Mouse (Mus musculus): ENCODE data around the gene Pitpnm1. TPM values are rescaled to one million over a fixed set of nuclear protein-coding genes. Genes with fewer than 3 reads are reported as not detected.
A peak's percentile ranks its signal among the peaks of the same experiment; 100 is the strongest.

Pitpnm1 gene
- polyA plus RNA-seq, 1 experiment from 2014 or later = 109 TPM

- in situ Hi-C loops (cut with MboI; ENCODE audit: low pct_unique_long_range_greater_than_20kb) = no loop called here
- H3K27me3 ChIP-seq = peaks cover 22% of the 10 kb centered on the region
- no peak for TF ChIP-seq CTCF (IDR thresholded peaks at IDR 0.05)
- ATAC-seq (no peak), DNase-seq (ENCODE audit: low read depth, low spot score) (no peak)
- CTCF ChIA-PET = interaction anchor here (1.1 to 6.1 kb wide), 3 partner anchors 13 to 31 kb away, joined by 3 to 31 read pairs (median 12); partner anchors contain the start of gene Cdk2ap2
- POLR2A ChIA-PET = no interaction called here
Observed at GRCm38 (mm10) chr19:4083316-4083715, 16.5 kb upstream of the Pitpnm1 start.

GRCm38 (mm10) chr19:4083826-4084225, 16.0 kb upstream of the Pitpnm1 start:
- ATAC-seq = no peak
- ChIA-PET POLR2A (no interaction called here), CTCF (interaction anchor here (1.1 to 6.1 kb wide), 5 partner anchors 11 to 36 kb away, joined by 3 to 31 read pairs (median 12); partner anchors contain the start of gene Cdk2ap2)
- TF ChIP-seq CTCF (IDR thresholded peaks at IDR 0.05) = no peak
- H3K27me3 ChIP-seq = peaks cover 22% of the 10 kb centered on the region
- no peak for DNase-seq (ENCODE audit: low read depth, low spot score)
- in situ Hi-C loops (cut with MboI; ENCODE audit: low pct_unique_long_range_greater_than_20kb) = no loop called here

- H3K27me3 ChIP-seq = peaks cover 21% of the 10 kb centered on the region
- ChIA-PET POLR2A (interaction anchor here (0.5 kb wide), 1 partner anchor 28 kb away, joined by 4 read pairs; no protein-coding TSS in a partner anchor), CTCF (interaction anchor here (0.6 to 6.1 kb wide), 6 partner anchors 9 to 122 kb away, joined by 3 to 31 read pairs (median 8); no protein-coding TSS in a partner anchor)
- DNase-seq (ENCODE audit: low read depth, low spot score) = no peak
- TF ChIP-seq CTCF (IDR thresholded peaks at IDR 0.05) = no peak
- ATAC-seq = no peak
- in situ Hi-C loops (cut with MboI; ENCODE audit: low pct_unique_long_range_greater_than_20kb) = loop anchor here (5.0 kb wide), 2 partner anchors 33 to 68 kb away; no protein-coding TSS in a partner anchor
Observed at GRCm38 (mm10) chr19:4084984-4085383, 14.8 kb upstream of the Pitpnm1 start.

- no peak for ATAC-seq
- in situ Hi-C loops (cut with MboI; ENCODE audit: low pct_unique_long_range_greater_than_20kb) = loop anchor here (5.0 kb wide), 2 partner anchors 34 to 69 kb away; no protein-coding TSS in a partner anchor
- CTCF ChIA-PET = interaction anchor here (1.0 to 6.1 kb wide), 5 partner anchors 18 to 73 kb away, joined by 3 to 31 read pairs (median 12); partner anchors contain the start of gene Ndufv1
- no peak for TF ChIP-seq CTCF (IDR thresholded peaks at IDR 0.05)
- POLR2A ChIA-PET = no interaction called here
- H3K27me3 ChIP-seq = peaks cover 21% of the 10 kb centered on the region
- DNase-seq (ENCODE audit: low read depth, low spot score) = no peak
Observed at GRCm38 (mm10) chr19:4086156-4086555, 13.6 kb upstream of the Pitpnm1 start.

GRCm38 (mm10) chr19:4087090-4087489, 12.7 kb upstream of the Pitpnm1 start:
- ChIA-PET CTCF (interaction anchor here (1.0 kb wide), 1 partner anchor 74 kb away, joined by 3 read pairs; the partner anchor contains the start of gene Ndufv1), POLR2A (no interaction called here)
- H3K27me3 ChIP-seq = peaks cover 16% of the 10 kb centered on the region
- TF ChIP-seq CTCF (IDR thresholded peaks at IDR 0.05) = no peak
- in situ Hi-C loops (cut with MboI; ENCODE audit: low pct_unique_long_range_greater_than_20kb) = loop anchor here (5.0 kb wide), 2 partner anchors 35 to 70 kb away; no protein-coding TSS in a partner anchor
- ATAC-seq (peak; percentile 14), DNase-seq (ENCODE audit: low read depth, low spot score) (no peak)

GRCm38 (mm10) chr19:4088146-4088545, 11.7 kb upstream of the Pitpnm1 start:
- DNase-seq (ENCODE audit: low read depth, low spot score) (no peak), ATAC-seq (no peak)
- POLR2A ChIA-PET = no interaction called here
- CTCF ChIA-PET = interaction anchor here (1.4 kb wide), 1 partner anchor 13 kb away, joined by 4 read pairs; no protein-coding TSS in a partner anchor
- no peak for TF ChIP-seq CTCF (IDR thresholded peaks at IDR 0.05)
- in situ Hi-C loops (cut with MboI; ENCODE audit: low pct_unique_long_range_greater_than_20kb) = loop anchor here (5.0 kb wide), 2 partner anchors 36 to 71 kb away; no protein-coding TSS in a partner anchor
- H3K27me3 ChIP-seq = peaks cover 9% of the 10 kb centered on the region

GRCm38 (mm10) chr19:4089128-4089527, 10.7 kb upstream of the Pitpnm1 start:
- peaks cover 3% of the 10 kb centered on the region for H3K27me3 ChIP-seq
- ChIA-PET CTCF (interaction anchor here (0.9 to 1.4 kb wide), 2 partner anchors 14 to 37 kb away, joined by 3 to 4 read pairs; no protein-coding TSS in a partner anchor), POLR2A (no interaction called here)
- no peak for ATAC-seq
- TF ChIP-seq CTCF (IDR thresholded peaks at IDR 0.05) = no peak
- no peak for DNase-seq (ENCODE audit: low read depth, low spot score)
- in situ Hi-C loops (cut with MboI; ENCODE audit: low pct_unique_long_range_greater_than_20kb) = loop anchor here (5.0 kb wide), 2 partner anchors 37 to 72 kb away; no protein-coding TSS in a partner anchor

- CTCF ChIA-PET = interaction anchor here (1.0 kb wide), 1 partner anchor 44 kb away, joined by 3 read pairs; no protein-coding TSS in a partner anchor
- no peak for TF ChIP-seq CTCF (IDR thresholded peaks at IDR 0.05)
- in situ Hi-C loops (cut with MboI; ENCODE audit: low pct_unique_long_range_greater_than_20kb) = no loop called here
- ATAC-seq (no peak), DNase-seq (ENCODE audit: low read depth, low spot score) (no peak)
- POLR2A ChIA-PET = interaction anchor here (0.5 kb wide), 1 partner anchor 121 kb away, joined by 3 read pairs; no protein-coding TSS in a partner anchor
- H3K27me3 ChIP-seq = peaks cover 2% of the 10 kb centered on the region
Observed at GRCm38 (mm10) chr19:4090446-4090845, 9.4 kb upstream of the Pitpnm1 start.

GRCm38 (mm10) chr19:4091383-4091782, 8.4 kb upstream of the Pitpnm1 start:
- DNase-seq (ENCODE audit: low read depth, low spot score) (no peak), ATAC-seq (no peak)
- in situ Hi-C loops (cut with MboI; ENCODE audit: low pct_unique_long_range_greater_than_20kb) = no loop called here
- POLR2A ChIA-PET = no interaction called here
- CTCF ChIA-PET = interaction anchor here (1.0 kb wide), 1 partner anchor 45 kb away, joined by 3 read pairs; no protein-coding TSS in a partner anchor
- no peak for TF ChIP-seq CTCF (IDR thresholded peaks at IDR 0.05)
- H3K27me3 ChIP-seq = peaks cover 2% of the 10 kb centered on the region

GRCm38 (mm10) chr19:4092750-4093149, 7.0 kb upstream of the Pitpnm1 start:
- ChIA-PET CTCF (interaction anchor here (0.8 kb wide), 1 partner anchor 73 kb away, joined by 3 read pairs; no protein-coding TSS in a partner anchor), POLR2A (no interaction called here)
- DNase-seq (ENCODE audit: low read depth, low spot score) = no peak
- H3K27me3 ChIP-seq = peaks cover 2% of the 10 kb centered on the region
- ATAC-seq = no peak
- in situ Hi-C loops (cut with MboI; ENCODE audit: low pct_unique_long_range_greater_than_20kb) = no loop called here
- no peak for TF ChIP-seq CTCF (IDR thresholded peaks at IDR 0.05)

GRCm38 (mm10) chr19:4093772-4094171, 6.0 kb upstream of the Pitpnm1 start:
- peaks cover 2% of the 10 kb centered on the region for H3K27me3 ChIP-seq
- DNase-seq (ENCODE audit: low read depth, low spot score) (no peak), ATAC-seq (no peak)
- ChIA-PET CTCF (interaction anchor here (1.7 kb wide), 1 partner anchor 8 kb away, joined by 4 read pairs; no protein-coding TSS in a partner anchor), POLR2A (no interaction called here)
- in situ Hi-C loops (cut with MboI; ENCODE audit: low pct_unique_long_range_greater_than_20kb) = no loop called here
- TF ChIP-seq CTCF (IDR thresholded peaks at IDR 0.05) = no peak

Measured in Patski (cell line).